Mouse (Mus musculus): ENCODE measurements around the gene Laptm5. TPM values are rescaled to one million over a fixed set of nuclear protein-coding genes. Genes with fewer than 3 reads are reported as not detected.

The Laptm5 gene
- polyA plus RNA-seq, 1 experiment from 2014 or later: 42.5 TPM

DNA sequence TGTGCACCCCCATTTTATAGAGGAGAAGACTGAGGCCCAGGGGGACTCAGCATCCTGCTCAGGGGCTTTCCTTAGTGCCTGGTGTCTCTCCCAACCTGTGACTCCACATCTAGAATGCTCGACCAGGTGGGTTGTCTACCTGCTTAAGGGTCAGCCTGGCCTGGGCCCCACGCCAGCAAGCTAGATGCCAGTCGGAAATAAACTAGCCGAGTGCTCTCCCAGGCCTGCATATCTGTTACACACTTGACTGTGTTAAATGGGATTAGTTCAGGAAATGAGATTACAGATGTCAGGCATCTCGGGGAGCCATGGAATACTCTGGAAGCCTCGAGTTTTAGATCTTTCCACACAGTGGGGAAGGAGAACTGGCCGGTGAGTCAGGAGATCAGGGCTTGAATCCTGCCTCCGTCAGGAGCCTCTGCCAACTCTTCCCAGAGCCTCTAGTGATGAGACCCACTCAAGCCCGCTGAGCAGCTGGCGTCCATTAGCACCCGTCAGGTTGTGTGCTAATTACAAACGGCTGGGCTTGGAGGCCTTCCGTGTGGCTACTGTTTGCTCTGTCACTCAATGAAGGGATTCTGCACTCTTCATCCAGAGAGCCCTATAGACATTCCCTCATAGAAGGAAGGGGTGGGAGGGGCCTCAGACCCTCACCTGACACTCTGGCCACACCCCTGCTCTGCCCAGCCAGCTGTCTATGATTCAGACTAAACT lies 28.9 kb upstream of the Laptm5 start:
- Histone ChIP-seq H3K4me3 (ENCODE audit: low read depth, low read length) (no peak overlapping the region), H3K9me3 (ENCODE audit: low read depth, low read length) (no peaks in the 10 kb centered on the region), H3K27me3 (ENCODE audit: insufficient read depth, low read length) (no peaks in the 10 kb centered on the region), H3K36me3 (ENCODE audit: insufficient read depth) (no peaks in the 10 kb centered on the region), H3K4me1 (ENCODE audit: insufficient read depth) (no peaks in the 10 kb centered on the region), H3K4me2 (no peak overlapping the region), H3K9ac (no peak overlapping the region), H3K27ac (ENCODE audit: low read depth) (no peak overlapping the region)
- DNase-seq (peak; percentile 12), ATAC-seq (ENCODE audit: insufficient read depth) (no peak; the same call in 1 of the 2 replicates)
- no peak for TF ChIP-seq CTCF (IDR thresholded peaks at IDR 0.05; ENCODE audit: low read depth)
- 30% methylated on average over 13 of the region's 13 CpGs for WGBS

DNA sequence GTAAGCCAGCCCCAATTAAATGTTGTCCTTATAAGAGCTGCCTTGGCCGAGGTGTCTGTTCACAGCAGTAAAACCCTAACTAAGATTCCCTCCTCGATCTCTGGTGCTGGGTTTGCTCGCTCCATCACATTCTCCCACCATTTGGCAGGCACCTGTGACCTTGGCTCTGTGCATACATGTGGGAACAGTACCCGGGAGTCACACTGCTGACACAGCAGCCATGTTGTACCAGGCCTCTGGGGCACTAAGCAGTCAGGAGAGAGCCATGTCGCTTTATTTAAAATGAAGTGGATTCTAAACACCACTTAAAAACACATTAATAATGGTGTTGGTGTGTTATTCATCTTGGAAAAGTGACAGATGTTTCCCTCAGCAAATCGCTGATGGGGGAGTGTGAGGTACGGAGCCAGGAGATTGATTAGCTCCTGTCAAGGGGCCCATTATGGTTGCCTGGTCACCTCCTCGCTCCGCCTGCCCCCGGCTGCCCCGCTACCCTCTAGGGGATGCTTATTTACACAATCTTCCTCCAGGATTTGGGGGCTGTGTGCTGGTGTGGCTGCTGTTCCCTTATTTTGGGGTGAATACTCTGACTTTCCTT lies 25.7 kb upstream of the Laptm5 start:
- DNase-seq: no peak
- Histone ChIP-seq H3K9me3 (ENCODE audit: low read depth, low read length) (no peaks in the 10 kb centered on the region), H3K4me1 (ENCODE audit: insufficient read depth) (no peaks in the 10 kb centered on the region), H3K9ac (no peak overlapping the region), H3K27ac (ENCODE audit: low read depth) (no peak overlapping the region), H3K4me3 (ENCODE audit: low read depth, low read length) (no peak overlapping the region), H3K36me3 (ENCODE audit: insufficient read depth) (no peaks in the 10 kb centered on the region), H3K4me2 (no peak overlapping the region), H3K27me3 (ENCODE audit: insufficient read depth, low read length) (no peaks in the 10 kb centered on the region)
- no peak for TF ChIP-seq CTCF (IDR thresholded peaks at IDR 0.05; ENCODE audit: low read depth)
- 18% methylated on average over 11 of the region's 11 CpGs for WGBS
- ATAC-seq (ENCODE audit: insufficient read depth): no peak

DNA sequence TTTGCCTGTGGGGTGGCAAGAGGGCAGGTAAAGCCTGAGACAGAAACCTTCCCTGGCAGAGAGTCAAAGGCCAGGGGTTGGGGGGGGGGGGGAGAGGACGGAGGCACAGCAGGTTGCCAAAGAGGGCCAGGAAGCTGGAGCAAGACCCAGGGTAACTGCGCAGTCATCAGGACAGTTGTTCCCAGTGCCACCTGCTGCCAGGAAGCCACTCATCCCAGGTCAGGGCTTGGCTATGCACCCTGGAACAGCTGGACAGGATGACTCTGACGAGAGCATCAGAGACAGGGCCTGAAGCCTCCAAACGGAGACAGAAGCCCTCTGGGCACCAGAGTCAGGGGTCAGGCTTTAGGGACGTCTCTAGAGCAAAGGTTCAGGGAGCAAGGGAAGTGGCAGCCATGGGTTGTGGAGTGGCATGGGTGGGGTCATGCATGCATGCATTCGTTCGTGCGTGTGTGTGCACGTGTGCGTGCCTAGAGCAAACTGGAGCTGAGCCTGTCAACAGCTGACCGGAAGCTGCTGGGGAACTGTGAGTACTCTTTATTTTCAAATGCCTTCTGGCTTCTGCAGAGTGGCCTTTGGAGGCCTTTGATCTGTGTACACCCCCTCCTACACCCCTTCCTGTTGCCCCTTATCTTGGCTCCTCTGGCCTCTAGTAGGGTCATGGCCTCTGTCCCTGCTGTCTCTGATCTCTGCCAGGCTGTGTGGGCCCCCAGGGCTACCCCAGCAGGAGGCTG lies 23.0 kb upstream of the Laptm5 start:
- no peak overlapping the region for H3K27ac ChIP-seq (ENCODE audit: low read depth)
- no peaks in the 10 kb centered on the region for H3K4me1 ChIP-seq (ENCODE audit: insufficient read depth)
- no peaks in the 10 kb centered on the region for H3K36me3 ChIP-seq (ENCODE audit: insufficient read depth)
- ATAC-seq (ENCODE audit: insufficient read depth) (no peak), DNase-seq (no peak)
- no peak for TF ChIP-seq CTCF (IDR thresholded peaks at IDR 0.05; ENCODE audit: low read depth)
- no peak overlapping the region for H3K4me2 ChIP-seq
- WGBS: 19% methylated on average over 11 of the region's 11 CpGs
- no peak overlapping the region for H3K4me3 ChIP-seq (ENCODE audit: low read depth, low read length)
- H3K9me3 ChIP-seq (ENCODE audit: low read depth, low read length): no peaks in the 10 kb centered on the region
- H3K27me3 ChIP-seq (ENCODE audit: insufficient read depth, low read length): no peaks in the 10 kb centered on the region
- no peak overlapping the region for H3K9ac ChIP-seq

DNA sequence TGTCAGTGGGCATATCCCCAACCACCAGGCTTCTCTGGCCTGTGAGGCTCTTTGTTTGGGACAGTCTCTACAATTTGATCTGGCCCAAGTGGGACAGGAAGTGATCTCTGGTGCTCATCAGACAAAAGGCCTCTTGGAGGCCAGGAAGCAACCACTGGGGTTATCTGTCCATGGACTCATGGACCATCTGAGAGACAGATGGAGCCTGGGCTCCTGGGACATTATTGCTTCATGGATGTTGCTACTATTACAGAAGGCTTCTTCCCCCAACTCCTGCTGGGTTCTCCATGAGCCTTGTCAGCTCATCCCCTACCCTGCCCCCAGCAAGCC lies 22.4 kb upstream of the Laptm5 start:
- TF ChIP-seq CTCF (IDR thresholded peaks at IDR 0.05; ENCODE audit: low read depth): no peak
- ATAC-seq (ENCODE audit: insufficient read depth): no peak

GRCm38 (mm10) chr4:130892001-130892587 lies 20.8 kb upstream of the Laptm5 start:
- Histone ChIP-seq H3K9ac (no peak overlapping the region), H3K27me3 (ENCODE audit: insufficient read depth, low read length) (no peaks in the 10 kb centered on the region), H3K4me2 (no peak overlapping the region), H3K4me1 (ENCODE audit: insufficient read depth) (no peaks in the 10 kb centered on the region), H3K36me3 (ENCODE audit: insufficient read depth) (no peaks in the 10 kb centered on the region), H3K9me3 (ENCODE audit: low read depth, low read length) (no peaks in the 10 kb centered on the region), H3K27ac (ENCODE audit: low read depth) (no peak overlapping the region), H3K4me3 (ENCODE audit: low read depth, low read length) (no peak overlapping the region)
- 36% methylated on average over 17 of the region's 17 CpGs for WGBS
- DNase-seq: peak; percentile 85
- peak; percentile 94 for TF ChIP-seq CTCF (IDR thresholded peaks at IDR 0.05; ENCODE audit: low read depth)
- ATAC-seq (ENCODE audit: insufficient read depth): peak; percentile 38; the same call in 1 of the 2 replicates

More for the DNA sequence above, 22.4 kb upstream of the Laptm5 start:
- H3K4me2 ChIP-seq: no peak overlapping the region
- no peak overlapping the region for H3K9ac ChIP-seq
- H3K4me1 ChIP-seq (ENCODE audit: insufficient read depth): no peaks in the 10 kb centered on the region
- no peak overlapping the region for H3K4me3 ChIP-seq (ENCODE audit: low read depth, low read length)
- no peak overlapping the region for H3K27ac ChIP-seq (ENCODE audit: low read depth)
- no peaks in the 10 kb centered on the region for H3K27me3 ChIP-seq (ENCODE audit: insufficient read depth, low read length)
- H3K36me3 ChIP-seq (ENCODE audit: insufficient read depth): no peaks in the 10 kb centered on the region
- no peaks in the 10 kb centered on the region for H3K9me3 ChIP-seq (ENCODE audit: low read depth, low read length)
- DNase-seq: no peak

GRCm38 (mm10) chr4:130893688-130894087 lies 19.2 kb upstream of the Laptm5 start:
- H3K27ac ChIP-seq (ENCODE audit: low read depth): no peak overlapping the region
- no peak for DNase-seq

DNA sequence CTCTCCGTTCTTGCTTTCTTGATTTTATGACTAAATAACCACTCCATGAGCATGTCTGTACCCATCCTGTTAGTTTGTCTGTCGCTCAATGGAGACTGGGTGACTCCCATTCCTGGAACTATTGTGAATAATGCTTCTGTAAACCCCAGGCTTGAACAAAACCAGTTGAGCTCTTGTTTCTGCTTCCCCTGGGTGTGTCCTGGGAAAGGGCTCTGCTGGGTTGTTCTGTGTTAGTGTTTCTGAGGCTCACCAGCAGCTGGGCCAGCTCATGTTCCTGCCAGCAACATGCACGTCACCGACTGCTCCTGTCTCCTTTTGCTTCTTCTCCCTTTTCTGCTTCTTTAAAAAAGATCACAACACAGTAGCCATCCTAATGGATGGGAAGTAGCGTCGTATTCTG lies 17.2 kb upstream of the Laptm5 start:
- H3K36me3 ChIP-seq (ENCODE audit: insufficient read depth): no peaks in the 10 kb centered on the region
- no peaks in the 10 kb centered on the region for H3K4me1 ChIP-seq (ENCODE audit: insufficient read depth)
- H3K4me3 ChIP-seq (ENCODE audit: low read depth, low read length): no peak overlapping the region
- H3K27me3 ChIP-seq (ENCODE audit: insufficient read depth, low read length): no peaks in the 10 kb centered on the region
- H3K4me2 ChIP-seq: no peak overlapping the region
- ATAC-seq (ENCODE audit: insufficient read depth) (no peak), DNase-seq (no peak)
- no peaks in the 10 kb centered on the region for H3K9me3 ChIP-seq (ENCODE audit: low read depth, low read length)
- no peak for TF ChIP-seq CTCF (IDR thresholded peaks at IDR 0.05; ENCODE audit: low read depth)
- 59% methylated on average over 6 of the region's 6 CpGs for WGBS
- no peak overlapping the region for H3K9ac ChIP-seq
- no peak overlapping the region for H3K27ac ChIP-seq (ENCODE audit: low read depth)

More at GRCm38 (mm10) chr4:130893688-130894087, 19.2 kb upstream of the Laptm5 start:
- no peak for ATAC-seq (ENCODE audit: insufficient read depth)
- no peak overlapping the region for H3K4me2 ChIP-seq
- no peaks in the 10 kb centered on the region for H3K9me3 ChIP-seq (ENCODE audit: low read depth, low read length)
- WGBS: 61% methylated on average over 5 of the region's 5 CpGs
- no peaks in the 10 kb centered on the region for H3K4me1 ChIP-seq (ENCODE audit: insufficient read depth)
- H3K27me3 ChIP-seq (ENCODE audit: insufficient read depth, low read length): no peaks in the 10 kb centered on the region
- H3K4me3 ChIP-seq (ENCODE audit: low read depth, low read length): no peak overlapping the region
- peak; percentile 22; the same call in 1 of the 2 replicates for TF ChIP-seq CTCF (IDR thresholded peaks at IDR 0.05; ENCODE audit: low read depth)
- no peak overlapping the region for H3K9ac ChIP-seq
- H3K36me3 ChIP-seq (ENCODE audit: insufficient read depth): no peaks in the 10 kb centered on the region
